Mouse (Mus musculus): ENCODE measurements around the gene Dkk2. TPM values are rescaled to one million over a fixed set of nuclear protein-coding genes. Genes with fewer than 3 reads are reported as not detected.
"Not testable (repeated sequence)": the region's sequence is repeated elsewhere in the genome, so short reads cannot be mapped to it uniquely, and the experiment has no call there.

The Dkk2 gene
- polyA plus RNA-seq (2014; fragmentation: Nextera tagmentation; extraction: Ambion mirVana), result 14.1 and 14.3 TPM in 2 replicates

GRCm38 (mm10) chr3:132085112-132085822, at the start of gene Dkk2:
Gene Dkk2, plus strand, starts transcription at chr3:132085292.
- peaks cover 10% of the 10 kb centered on the region; the same call in 1 of the 2 replicates for H3K27me3 ChIP-seq (ENCODE audit: control insufficient read depth, insufficient read depth, low read length)
- H3K9ac ChIP-seq (ENCODE audit: low read length), result peak within 1 kb of the TSS; percentile 35
- peak within 1 kb of the TSS; percentile 93 for H3K4me2 ChIP-seq (ENCODE audit: low read depth, low read length, severe bottlenecking)
- ATAC-seq (replicated peaks; ENCODE audit: low FRiP score) (peak; percentile 66), DNase-seq (ENCODE audit: low spot score) (peak; percentile 75)
- no peak within 1 kb of the TSS for H3K27ac ChIP-seq (ENCODE audit: low read depth, low read length)
- WGBS, result under 1% methylated on average over 33 of the region's 33 CpGs
- no peaks in the 10 kb centered on the region for H3K9me3 ChIP-seq (ENCODE audit: control insufficient read depth, low read length)
- no peaks in the 10 kb centered on the region for H3K36me3 ChIP-seq (ENCODE audit: control insufficient read depth, insufficient read depth, low read length)
- H3K4me3 ChIP-seq (ENCODE audit: low read depth, low read length), result peak within 1 kb of the TSS; percentile 43
- H3K4me1 ChIP-seq (replicated peaks; ENCODE audit: control insufficient read depth, insufficient read depth, low read length), result peaks cover 10% of the 10 kb centered on the region; the same call in 1 of the 2 replicates

DNA sequence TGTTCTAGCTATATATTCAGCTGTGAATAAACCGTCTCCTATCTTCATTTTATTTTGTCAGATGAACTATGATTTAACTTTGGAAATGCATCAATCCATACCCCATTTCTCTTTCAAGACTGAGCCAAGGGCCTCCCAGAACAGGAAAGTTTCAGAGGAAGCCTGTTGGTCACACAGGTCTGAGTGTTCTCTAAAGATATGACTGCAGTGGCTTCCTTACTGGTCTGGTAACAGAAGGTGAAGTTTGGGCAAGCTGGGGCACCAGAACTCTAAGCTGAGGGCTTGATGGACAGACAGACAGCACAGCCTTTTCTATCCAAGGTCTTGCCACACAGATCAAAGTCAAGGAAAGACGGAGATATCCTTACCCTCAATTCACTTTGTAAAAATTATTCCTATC, 48.4 kb upstream of the Dkk2 start:
- H3K9me3 ChIP-seq (ENCODE audit: control insufficient read depth, low read length), result no peaks in the 10 kb centered on the region
- H3K9ac ChIP-seq (ENCODE audit: low read length), result no peak overlapping the region
- no peak overlapping the region for H3K4me3 ChIP-seq (ENCODE audit: low read depth, low read length)
- 93% methylated on average over 2 of the region's 2 CpGs for WGBS
- ATAC-seq (replicated peaks; ENCODE audit: low FRiP score) (no peak), DNase-seq (ENCODE audit: low spot score) (no peak)
- H3K27me3 ChIP-seq (ENCODE audit: control insufficient read depth, insufficient read depth, low read length), result no peaks in the 10 kb centered on the region
- peaks cover 2% of the 10 kb centered on the region; the same call in 1 of the 2 replicates for H3K4me1 ChIP-seq (replicated peaks; ENCODE audit: control insufficient read depth, insufficient read depth, low read length)
- no peak overlapping the region for H3K4me2 ChIP-seq (ENCODE audit: low read depth, low read length, severe bottlenecking)
- no peak overlapping the region for H3K27ac ChIP-seq (ENCODE audit: low read depth, low read length)
- H3K36me3 ChIP-seq (ENCODE audit: control insufficient read depth, insufficient read depth, low read length), result no peaks in the 10 kb centered on the region

DNA sequence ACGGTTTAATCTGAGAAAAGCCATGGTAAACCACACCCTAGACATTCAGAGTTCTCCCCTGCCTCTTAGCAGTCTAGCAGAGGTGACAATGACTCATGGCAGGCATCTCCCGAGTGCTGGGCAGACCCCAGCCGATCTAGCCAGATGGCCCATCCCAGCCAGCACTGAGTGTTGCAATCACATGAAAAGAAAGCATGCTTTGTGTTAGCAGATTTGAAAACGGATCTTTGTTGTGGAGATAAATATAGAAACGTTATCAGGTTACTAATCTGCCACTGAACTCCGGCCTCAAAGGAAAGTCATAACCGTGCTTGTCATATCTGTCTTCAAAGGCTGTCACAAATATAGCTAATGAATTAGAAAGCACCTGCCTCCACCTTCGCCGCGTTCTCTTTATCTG, 47.4 kb upstream of the Dkk2 start:
- Histone ChIP-seq H3K4me3 (ENCODE audit: low read depth, low read length) (no peak overlapping the region), H3K9me3 (ENCODE audit: control insufficient read depth, low read length) (no peaks in the 10 kb centered on the region), H3K27ac (ENCODE audit: low read depth, low read length) (no peak overlapping the region), H3K4me2 (ENCODE audit: low read depth, low read length, severe bottlenecking) (no peak overlapping the region), H3K4me1 (replicated peaks; ENCODE audit: control insufficient read depth, insufficient read depth, low read length) (peaks cover 2% of the 10 kb centered on the region; the same call in 1 of the 2 replicates), H3K9ac (ENCODE audit: low read length) (no peak overlapping the region), H3K27me3 (ENCODE audit: control insufficient read depth, insufficient read depth, low read length) (no peaks in the 10 kb centered on the region), H3K36me3 (ENCODE audit: control insufficient read depth, insufficient read depth, low read length) (no peaks in the 10 kb centered on the region)
- WGBS, result 53% methylated on average over 10 of the region's 10 CpGs
- no peak for DNase-seq (ENCODE audit: low spot score)
- ATAC-seq (replicated peaks; ENCODE audit: low FRiP score), result no peak; the same call in 1 of the 2 replicates

DNA sequence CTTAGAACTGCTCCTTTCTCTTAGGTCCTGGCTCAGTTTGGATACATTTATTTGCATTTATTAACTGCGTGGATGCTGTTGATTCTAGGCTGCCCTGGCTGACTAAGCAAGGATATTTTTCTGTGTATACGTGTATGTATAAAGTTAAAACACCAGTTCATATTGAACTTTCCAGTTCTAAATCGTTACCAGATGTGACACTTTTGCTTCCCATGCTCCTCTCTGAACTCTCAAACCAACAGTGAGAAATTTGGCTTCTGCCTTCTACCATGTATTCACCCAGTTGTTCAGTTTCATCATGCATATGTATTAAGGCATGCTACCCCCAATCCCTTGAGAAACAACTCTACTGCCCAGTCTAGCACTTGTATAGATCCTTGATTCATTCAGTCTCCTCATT, 45.0 kb upstream of the Dkk2 start:
- 78% methylated on average over 3 of the region's 3 CpGs for WGBS
- no peak overlapping the region for H3K9ac ChIP-seq (ENCODE audit: low read length)
- DNase-seq (ENCODE audit: low spot score), result no peak
- no peak overlapping the region for H3K4me2 ChIP-seq (ENCODE audit: low read depth, low read length, severe bottlenecking)
- H3K9me3 ChIP-seq (ENCODE audit: control insufficient read depth, low read length), result no peaks in the 10 kb centered on the region
- H3K4me1 ChIP-seq (replicated peaks; ENCODE audit: control insufficient read depth, insufficient read depth, low read length), result no peaks in the 10 kb centered on the region
- H3K36me3 ChIP-seq (ENCODE audit: control insufficient read depth, insufficient read depth, low read length), result no peaks in the 10 kb centered on the region
- no peaks in the 10 kb centered on the region for H3K27me3 ChIP-seq (ENCODE audit: control insufficient read depth, insufficient read depth, low read length)
- ATAC-seq (replicated peaks; ENCODE audit: low FRiP score), result no peak
- H3K4me3 ChIP-seq (ENCODE audit: low read depth, low read length), result no peak overlapping the region
- no peak overlapping the region for H3K27ac ChIP-seq (ENCODE audit: low read depth, low read length)

DNA sequence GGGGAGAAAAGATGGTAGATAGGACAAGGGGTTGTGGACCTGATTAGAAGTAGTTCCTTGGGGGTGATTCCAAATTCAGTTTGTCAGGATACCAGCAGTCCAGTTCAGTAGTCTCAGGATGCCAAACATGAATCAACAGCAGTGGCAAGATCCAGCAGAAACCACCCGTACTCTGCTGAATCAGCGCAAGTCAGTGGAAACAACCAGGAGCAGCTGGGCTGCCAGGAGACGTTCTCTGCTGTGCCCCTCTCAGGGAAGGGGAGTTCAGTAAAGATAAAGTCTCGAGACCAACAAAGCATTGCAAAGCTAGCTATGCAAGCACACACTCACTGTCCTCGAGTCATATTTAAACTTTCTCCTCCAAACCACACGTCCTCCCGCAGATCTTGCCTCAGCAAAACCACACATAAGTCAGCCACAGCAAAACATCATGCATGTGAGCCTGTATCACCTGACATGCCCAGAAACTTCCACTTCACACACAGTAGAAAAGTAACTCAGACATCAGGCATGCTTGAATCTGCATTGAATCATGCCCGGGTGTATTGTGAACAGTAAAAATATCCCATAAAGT, 34.1 kb upstream of the Dkk2 start:
- no peaks in the 10 kb centered on the region for H3K4me1 ChIP-seq (replicated peaks; ENCODE audit: control insufficient read depth, insufficient read depth, low read length)
- 92% methylated on average over 8 of the region's 8 CpGs for whole genome bisulfite sequencing
- H3K4me3 ChIP-seq (ENCODE audit: low read depth, low read length), result no peak overlapping the region
- no peaks in the 10 kb centered on the region for H3K27me3 ChIP-seq (ENCODE audit: control insufficient read depth, insufficient read depth, low read length)
- no peak overlapping the region for H3K9ac ChIP-seq (ENCODE audit: low read length)
- ATAC-seq (replicated peaks; ENCODE audit: low FRiP score) (no peak), DNase-seq (ENCODE audit: low spot score) (no peak)
- no peaks in the 10 kb centered on the region for H3K36me3 ChIP-seq (ENCODE audit: control insufficient read depth, insufficient read depth, low read length)
- H3K9me3 ChIP-seq (ENCODE audit: control insufficient read depth, low read length), result no peaks in the 10 kb centered on the region
- no peak overlapping the region for H3K27ac ChIP-seq (ENCODE audit: low read depth, low read length)
- no peak overlapping the region for H3K4me2 ChIP-seq (ENCODE audit: low read depth, low read length, severe bottlenecking)

DNA sequence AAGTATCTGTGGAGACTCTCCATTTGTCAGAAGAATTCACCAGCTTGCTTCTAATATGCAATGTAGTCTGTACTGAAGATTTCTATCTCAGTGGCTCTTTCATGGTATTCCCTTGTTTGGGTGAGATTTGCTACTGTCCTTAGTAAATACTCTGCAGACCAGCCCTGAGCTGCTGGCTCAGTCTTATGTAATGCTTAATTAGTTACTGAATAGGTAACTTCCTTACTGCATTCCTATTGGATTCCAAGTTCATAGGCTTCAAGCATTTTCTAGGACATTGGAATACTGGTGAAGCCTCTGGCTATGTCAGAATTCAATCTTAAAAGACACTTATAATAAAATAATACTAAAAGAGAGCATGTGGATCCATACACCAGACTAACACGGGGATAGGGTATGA, 22.3 kb upstream of the Dkk2 start:
- H3K4me3 ChIP-seq (ENCODE audit: low read depth, low read length); H3K36me3 ChIP-seq (ENCODE audit: control insufficient read depth, insufficient read depth, low read length); H3K9me3 ChIP-seq (ENCODE audit: control insufficient read depth, low read length); H3K4me2 ChIP-seq (ENCODE audit: low read depth, low read length, severe bottlenecking); H3K27me3 ChIP-seq (ENCODE audit: control insufficient read depth, insufficient read depth, low read length); DNase-seq (ENCODE audit: low spot score); H3K9ac ChIP-seq (ENCODE audit: low read length); ATAC-seq (replicated peaks; ENCODE audit: low FRiP score); H3K27ac ChIP-seq (ENCODE audit: low read depth, low read length); H3K4me1 ChIP-seq (replicated peaks; ENCODE audit: control insufficient read depth, insufficient read depth, low read length): not testable (repeated sequence)
- 73% methylated on average over 1 of the region's 1 CpGs for WGBS

DNA sequence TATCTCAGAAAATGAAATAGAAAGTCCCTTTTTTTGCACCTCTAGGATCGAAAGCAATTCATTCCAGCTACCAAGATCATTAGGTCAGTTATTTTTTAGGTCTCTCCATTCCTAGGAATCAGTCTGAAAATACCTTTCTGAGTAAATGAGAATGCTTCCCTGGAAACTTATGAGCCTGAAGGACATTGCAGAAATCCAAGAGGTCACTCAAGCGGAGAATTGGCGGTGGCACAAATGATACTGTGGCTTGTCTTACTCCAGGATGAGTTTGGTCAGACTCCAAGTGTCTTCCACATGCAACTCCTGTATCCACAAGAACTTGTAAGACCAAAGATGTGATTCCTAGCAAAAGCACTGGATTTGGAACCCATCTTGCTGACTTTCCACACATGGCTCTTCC, 21.7 kb upstream of the Dkk2 start:
- no peak overlapping the region for H3K9ac ChIP-seq (ENCODE audit: low read length)
- no peaks in the 10 kb centered on the region for H3K27me3 ChIP-seq (ENCODE audit: control insufficient read depth, insufficient read depth, low read length)
- no peaks in the 10 kb centered on the region for H3K36me3 ChIP-seq (ENCODE audit: control insufficient read depth, insufficient read depth, low read length)
- H3K4me1 ChIP-seq (replicated peaks; ENCODE audit: control insufficient read depth, insufficient read depth, low read length), result no peaks in the 10 kb centered on the region
- no peaks in the 10 kb centered on the region for H3K9me3 ChIP-seq (ENCODE audit: control insufficient read depth, low read length)
- 96% methylated on average over 3 of the region's 3 CpGs for WGBS
- H3K4me3 ChIP-seq (ENCODE audit: low read depth, low read length), result no peak overlapping the region
- DNase-seq (ENCODE audit: low spot score), result no peak
- no peak for ATAC-seq (replicated peaks; ENCODE audit: low FRiP score)
- H3K4me2 ChIP-seq (ENCODE audit: low read depth, low read length, severe bottlenecking), result no peak overlapping the region
- no peak overlapping the region for H3K27ac ChIP-seq (ENCODE audit: low read depth, low read length)

DNA sequence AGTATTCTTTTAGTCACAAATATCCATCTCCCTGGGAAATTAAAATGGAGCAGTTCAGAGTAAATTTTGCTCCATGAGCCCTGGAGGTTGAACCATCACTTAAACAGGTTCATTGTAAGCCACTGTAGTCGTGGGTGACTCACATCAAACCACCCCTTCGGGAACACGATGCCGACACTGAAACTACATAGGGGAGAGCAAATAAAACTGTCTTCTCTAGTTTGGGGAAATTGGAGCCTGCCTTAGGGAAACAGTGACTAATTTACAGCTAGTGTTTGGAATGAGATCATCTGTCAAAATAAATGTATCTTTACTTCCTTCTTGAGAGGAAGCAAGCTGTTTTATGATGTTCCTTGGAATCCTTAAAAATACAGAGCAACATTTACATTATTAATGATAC, 21.1 kb upstream of the Dkk2 start:
- Histone ChIP-seq H3K9me3 (ENCODE audit: control insufficient read depth, low read length) (no peaks in the 10 kb centered on the region), H3K27me3 (ENCODE audit: control insufficient read depth, insufficient read depth, low read length) (no peaks in the 10 kb centered on the region), H3K27ac (ENCODE audit: low read depth, low read length) (no peak overlapping the region), H3K4me3 (ENCODE audit: low read depth, low read length) (no peak overlapping the region), H3K36me3 (ENCODE audit: control insufficient read depth, insufficient read depth, low read length) (no peaks in the 10 kb centered on the region), H3K9ac (ENCODE audit: low read length) (no peak overlapping the region), H3K4me2 (ENCODE audit: low read depth, low read length, severe bottlenecking) (no peak overlapping the region), H3K4me1 (replicated peaks; ENCODE audit: control insufficient read depth, insufficient read depth, low read length) (no peaks in the 10 kb centered on the region)
- DNase-seq (ENCODE audit: low spot score), result no peak
- ATAC-seq (replicated peaks; ENCODE audit: low FRiP score), result no peak
- 84% methylated on average over 4 of the region's 4 CpGs for WGBS

DNA sequence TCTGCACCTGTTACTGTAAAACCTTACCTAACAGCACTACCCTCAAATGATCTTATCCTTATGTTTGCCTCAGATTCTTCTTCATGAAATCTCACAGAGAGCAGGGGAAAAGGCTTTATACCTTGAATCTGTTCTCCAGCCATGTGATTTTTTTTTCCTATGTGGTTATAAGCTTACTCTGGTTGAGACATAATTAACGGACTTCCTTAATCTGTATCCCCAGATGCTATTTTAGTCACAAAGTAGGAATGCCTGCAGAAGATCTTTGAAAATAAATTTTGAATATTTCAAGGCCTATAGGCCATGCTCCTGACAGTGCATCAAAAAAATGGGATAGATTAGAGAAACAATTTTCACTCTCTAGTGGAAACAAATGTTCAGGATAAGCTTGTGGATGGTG, 20.2 kb upstream of the Dkk2 start:
- DNase-seq (ENCODE audit: low spot score) (no peak), ATAC-seq (replicated peaks; ENCODE audit: low FRiP score) (no peak)
- H3K9me3 ChIP-seq (ENCODE audit: control insufficient read depth, low read length), result no peaks in the 10 kb centered on the region
- no peak overlapping the region for H3K9ac ChIP-seq (ENCODE audit: low read length)
- 94% methylated on average over 1 of the region's 1 CpGs for WGBS
- no peaks in the 10 kb centered on the region for H3K4me1 ChIP-seq (replicated peaks; ENCODE audit: control insufficient read depth, insufficient read depth, low read length)
- H3K4me3 ChIP-seq (ENCODE audit: low read depth, low read length), result no peak overlapping the region
- H3K27ac ChIP-seq (ENCODE audit: low read depth, low read length), result no peak overlapping the region
- no peaks in the 10 kb centered on the region for H3K36me3 ChIP-seq (ENCODE audit: control insufficient read depth, insufficient read depth, low read length)
- H3K27me3 ChIP-seq (ENCODE audit: control insufficient read depth, insufficient read depth, low read length), result no peaks in the 10 kb centered on the region
- H3K4me2 ChIP-seq (ENCODE audit: low read depth, low read length, severe bottlenecking), result no peak overlapping the region

Data from forebrain, embryonic 11.5 days (tissue).